Mouse (Mus musculus) ES-Bruce4 (cell line): ENCODE results near the gene Jtb.

Experiments
- CTCF ChIP-seq: IDR thresholded peaks from one replicate; pipeline ENCODE4 v1.8.1; 2011; ENCODE audit warnings: low read depth, low read length
- EP300 ChIP-seq: IDR thresholded peaks from 2 replicates; pipeline ENCODE4 v1.6.1; 2011; ENCODE audit warnings: low read depth, low read length; ENCODE audit not compliant: insufficient read depth

GRCm38 (mm10) chr3:90270784-90271183 is 39.4 kb downstream of the Jtb start:
- TF ChIP-seq EP300 (no peak), CTCF (no peak)
